Mouse (Mus musculus) adrenal gland, postnatal 10 days (tissue): Measurements from ENCODE around the gene Dlx6. TPM values are rescaled to one million over a fixed set of nuclear protein-coding genes. Genes with fewer than 3 reads are reported as not detected.
A peak's percentile ranks its signal among the peaks of the same experiment; 100 is the strongest.

ENCODE experiments used
- DNase-seq: peaks from one replicate; pipeline ENCODE4 v3.0.0; 2021; ENCODE audit warnings: mixed read lengths
- total RNA-seq, 2 experiments: library from RNA; stranded (reverse); gene quantifications; 2 replicates each; pipeline ENCODE4 v1.2.3; 2021

The Dlx6 gene
- total RNA-seq, 2 experiments from 2014 or later: 0.57 TPM; not detected in 1

- DNase-seq: no peak
Measured at GRCm38 (mm10) chr6:6877346-6877910, 14.3 kb downstream of the Dlx6 start.

- DNase-seq: no peak
Measured at GRCm38 (mm10) chr6:6877981-6878840, 15.1 kb downstream of the Dlx6 start.

GRCm38 (mm10) chr6:6878841-6879291, 15.7 kb downstream of the Dlx6 start:
- DNase-seq: no peak

- DNase-seq: no peak
Measured at GRCm38 (mm10) chr6:6879371-6880325, 16.5 kb downstream of the Dlx6 start.

- DNase-seq: no peak
Measured at GRCm38 (mm10) chr6:6880361-6881114, 17.4 kb downstream of the Dlx6 start.

GRCm38 (mm10) chr6:6881115-6881637, 18.0 kb downstream of the Dlx6 start:
- no peak for DNase-seq

GRCm38 (mm10) chr6:6881638-6882190, 18.6 kb downstream of the Dlx6 start, which contains the start of gene Dlx5:
Gene Dlx5 (minus strand): TSS chr6:6882085.
- peak; percentile 37 for DNase-seq

- DNase-seq: no peak
Measured at GRCm38 (mm10) chr6:6882266-6882797, 19.2 kb downstream of the Dlx6 start.

GRCm38 (mm10) chr6:6884897-6885296, 21.8 kb downstream of the Dlx6 start:
- DNase-seq: peak; percentile 67

- DNase-seq: no peak
Measured at GRCm38 (mm10) chr6:6886225-6886624, 23.1 kb downstream of the Dlx6 start.

GRCm38 (mm10) chr6:6890047-6890446, 26.9 kb downstream of the Dlx6 start:
- no peak for DNase-seq

- DNase-seq: peak; percentile 69
Measured at GRCm38 (mm10) chr6:6909586-6909985, 46.5 kb downstream of the Dlx6 start.

- DNase-seq: no peak
Measured at GRCm38 (mm10) chr6:6914304-6914703, 51.2 kb downstream of the Dlx6 start.

- peak; percentile 52 for DNase-seq
Measured at GRCm38 (mm10) chr6:6914849-6915525, 51.9 kb downstream of the Dlx6 start.

GRCm38 (mm10) chr6:6915526-6915915, 52.4 kb downstream of the Dlx6 start:
- peak; percentile 2 for DNase-seq

GRCm38 (mm10) chr6:6917334-6917733, 54.2 kb downstream of the Dlx6 start:
- no peak for DNase-seq
